Mouse (Mus musculus) CH12.LX (cell line): ENCODE results near the gene Gbx2. TPM values are rescaled to one million over a fixed set of nuclear protein-coding genes. Genes with fewer than 3 reads are reported as not detected.

Experiments used
- DNase-seq: peaks from one replicate; pipeline ENCODE4 v3.0.0-alpha.2; 2013; ENCODE audit errors: extremely low read depth
- H3K27ac ChIP-seq: 2 replicates; pipeline ENCODE4 v1.5.1; 2012; ENCODE audit warnings: low read depth, mild to moderate bottlenecking, control low read depth, moderate library complexity; ENCODE audit not compliant: insufficient read depth
- H3K27me3 ChIP-seq: replicated peaks from 2 replicates; pipeline ENCODE3; 2012; ENCODE audit warnings: inconsistent platforms
- H3K36me3 ChIP-seq, 2 experiments: replicated peaks in 1 of 2; 2 replicates each; pipeline versions ENCODE3 to v1.6.1; 2012; ENCODE audit warnings: inconsistent platforms in 1 of 2, low read length in 1 of 2, mild to moderate bottlenecking in 1 of 2, mixed read lengths in 1 of 2, moderate library complexity in 1 of 2; ENCODE audit not compliant: control insufficient read depth in 1 of 2, insufficient read depth in 1 of 2
- H3K4me1 ChIP-seq, 2 experiments: 2 replicates each; pipeline ENCODE4 v1.6.1; 2012; ENCODE audit warnings: inconsistent platforms in 1 of 2, moderate library complexity in 1 of 2; ENCODE audit not compliant: insufficient read depth in 2 of 2, control insufficient read depth in 1 of 2
- H3K4me2 ChIP-seq: 2 replicates; pipeline ENCODE4 v1.6.1; 2012; ENCODE audit warnings: low read depth, mild to moderate bottlenecking, control low read depth; ENCODE audit not compliant: poor library complexity, insufficient read depth, severe bottlenecking
- H3K4me3 ChIP-seq, 3 experiments: fragments of 150-350 bp in 1 of 3; sonication (generic) in 1 of 3; replicated peaks in 1 of 3; 2 replicates each; pipeline versions ENCODE3 to v1.5.1; 2011 to 2012; ENCODE audit warnings: low read depth in 2 of 3, low read length in 2 of 3, mild to moderate bottlenecking in 2 of 3, moderate library complexity in 2 of 3, control low read depth in 1 of 3, improper control_type of control experiment in 1 of 3, inconsistent platforms in 1 of 3, mixed read lengths in 1 of 3; ENCODE audit not compliant: poor library complexity in 1 of 3
- H3K79me2 ChIP-seq: replicated peaks from 2 replicates; pipeline ENCODE4 v1.6.1; 2012; ENCODE audit warnings: mild to moderate bottlenecking, moderate library complexity; ENCODE audit not compliant: control insufficient read depth, poor library complexity, insufficient read depth, severe bottlenecking; ENCODE audit errors: extremely low read depth
- H3K9ac ChIP-seq: 2 replicates; pipeline ENCODE4 v1.6.1; 2012; ENCODE audit warnings: low read depth, mild to moderate bottlenecking, control low read depth, moderate library complexity; ENCODE audit not compliant: insufficient read depth
- H3K9me3 ChIP-seq: replicated peaks from 2 replicates; pipeline ENCODE3; 2012; ENCODE audit warnings: low read length, inconsistent platforms, mixed read lengths
- BHLHE40 ChIP-seq: IDR thresholded peaks from 2 replicates; pipeline ENCODE4 v1.6.1; 2011; ENCODE audit warnings: mild to moderate bottlenecking, low read depth, low read length, improper control_type of control experiment
- CHD2 ChIP-seq: IDR thresholded peaks from 2 replicates; pipeline ENCODE4 v1.6.1; 2011; ENCODE audit warnings: low read length, improper control_type of control experiment
- CTCF ChIP-seq, 2 experiments: IDR thresholded peaks in 1 of 2; conservative IDR thresholded peaks in 1 of 2; 2 replicates each; pipeline ENCODE4 v1.5.1; 2011 to 2012; ENCODE audit warnings: low read depth in 2 of 2, low read length in 2 of 2, improper control_type of control experiment in 1 of 2, inconsistent platforms in 1 of 2, mild to moderate bottlenecking in 1 of 2, moderate library complexity in 1 of 2
- E2F4 ChIP-seq: IDR thresholded peaks from 2 replicates; pipeline ENCODE4 v1.6.1; 2011; ENCODE audit warnings: low read depth, low read length, improper control_type of control experiment; ENCODE audit not compliant: insufficient replicate concordance
- ELF1 ChIP-seq: IDR thresholded peaks from 2 replicates; pipeline ENCODE4 v1.6.1; 2014; ENCODE audit warnings: low read depth, mild to moderate bottlenecking, inconsistent platforms, low read length, improper control_type of control experiment
- EP300 ChIP-seq: IDR thresholded peaks from 2 replicates; pipeline ENCODE4 v1.6.1; 2011; ENCODE audit warnings: low read length, improper control_type of control experiment
- ETS1 ChIP-seq: conservative IDR thresholded peaks from 2 replicates; pipeline ENCODE4 v1.6.1; 2012; ENCODE audit warnings: low read depth, mild to moderate bottlenecking, inconsistent platforms, low read length, improper control_type of control experiment, moderate library complexity
- GABPA ChIP-seq: IDR thresholded peaks from 2 replicates; pipeline ENCODE4 v1.6.1; 2012; ENCODE audit warnings: low read depth, low read length, improper control_type of control experiment, inconsistent platforms; ENCODE audit not compliant: insufficient replicate concordance
- HCFC1 ChIP-seq: IDR thresholded peaks from 2 replicates; pipeline ENCODE4 v1.6.1; 2012; ENCODE audit warnings: low read depth, mild to moderate bottlenecking, inconsistent platforms, low read length, improper control_type of control experiment
- IRF4 ChIP-seq: IDR thresholded peaks from 2 replicates; pipeline ENCODE4 v1.6.1; 2014; ENCODE audit warnings: low read depth, mild to moderate bottlenecking, inconsistent platforms, low read length, improper control_type of control experiment
- JUN ChIP-seq: IDR thresholded peaks from 2 replicates; pipeline ENCODE4 v1.6.1; 2011; ENCODE audit warnings: low read depth, mild to moderate bottlenecking, low read length, improper control_type of control experiment, moderate library complexity; ENCODE audit not compliant: insufficient read depth
- JUND ChIP-seq: conservative IDR thresholded peaks from 2 replicates; pipeline ENCODE4 v1.6.1; 2011; ENCODE audit warnings: low read depth, low read length, improper control_type of control experiment
- KAT2A ChIP-seq: IDR thresholded peaks from 2 replicates; pipeline ENCODE4 v1.6.1; 2012; ENCODE audit warnings: low read length, improper control_type of control experiment, inconsistent platforms; ENCODE audit not compliant: insufficient replicate concordance
- MAFK ChIP-seq: IDR thresholded peaks from 2 replicates; pipeline ENCODE4 v1.6.1; 2011; ENCODE audit warnings: low read length, improper control_type of control experiment; ENCODE audit not compliant: insufficient replicate concordance
- MAX ChIP-seq: IDR thresholded peaks from 2 replicates; pipeline ENCODE4 v1.6.1; 2011; ENCODE audit warnings: low read length, improper control_type of control experiment
- MXI1 ChIP-seq: IDR thresholded peaks from 2 replicates; pipeline ENCODE4 v1.6.1; 2011; ENCODE audit warnings: mild to moderate bottlenecking, low read depth, low read length, improper control_type of control experiment
- MYC ChIP-seq: IDR thresholded peaks from 2 replicates; pipeline ENCODE4 v1.6.1; 2011; ENCODE audit warnings: low read depth, mild to moderate bottlenecking, improper control_type of control experiment, low read length
- POLR2A ChIP-seq: IDR thresholded peaks from 2 replicates; pipeline ENCODE4 v1.6.1; 2011; ENCODE audit warnings: low read depth, mild to moderate bottlenecking, improper control_type of control experiment, low read length
- POLR2AphosphoS2 ChIP-seq: IDR thresholded peaks from 2 replicates; pipeline ENCODE4 v1.6.1; 2011; ENCODE audit warnings: low read depth, low read length, improper control_type of control experiment
- RAD21 ChIP-seq: IDR thresholded peaks from 2 replicates; pipeline ENCODE4 v1.6.1; 2011; ENCODE audit warnings: low read depth, mild to moderate bottlenecking, low read length, improper control_type of control experiment, moderate library complexity
- SIN3A ChIP-seq: IDR thresholded peaks from 2 replicates; pipeline ENCODE4 v1.6.1; 2012; ENCODE audit warnings: low read length, improper control_type of control experiment, inconsistent platforms
- SMC3 ChIP-seq: IDR thresholded peaks from 2 replicates; pipeline ENCODE4 v1.6.1; 2011; ENCODE audit warnings: low read depth, low read length, improper control_type of control experiment
- TBP ChIP-seq: conservative IDR thresholded peaks from 2 replicates; pipeline ENCODE4 v1.6.1; 2011; ENCODE audit warnings: low read depth, low read length, improper control_type of control experiment
- TCF12 ChIP-seq: IDR thresholded peaks from 2 replicates; pipeline ENCODE4 v1.6.1; 2014; ENCODE audit warnings: low read depth, mild to moderate bottlenecking, inconsistent platforms, low read length, improper control_type of control experiment
- UBTF ChIP-seq: IDR thresholded peaks from 2 replicates; pipeline ENCODE4 v1.6.1; 2012; ENCODE audit warnings: low read depth, mild to moderate bottlenecking, inconsistent platforms, low read length, improper control_type of control experiment, moderate library complexity
- USF1 ChIP-seq: IDR thresholded peaks from 2 replicates; pipeline ENCODE4 v1.6.1; 2014; ENCODE audit warnings: low read depth, mild to moderate bottlenecking, inconsistent platforms, low read length, improper control_type of control experiment
- USF2 ChIP-seq: conservative IDR thresholded peaks from 2 replicates; pipeline ENCODE4 v1.6.1; 2011; ENCODE audit warnings: low read depth, low read length, improper control_type of control experiment
- ZKSCAN1 ChIP-seq: IDR thresholded peaks from 2 replicates; pipeline ENCODE4 v1.6.1; 2012; ENCODE audit warnings: low read depth, inconsistent platforms, low read length, improper control_type of control experiment, borderline replicate concordance
- ZMIZ1 ChIP-seq: IDR thresholded peaks from 2 replicates; pipeline ENCODE4 v1.6.1; 2012; ENCODE audit warnings: low read depth, mild to moderate bottlenecking, inconsistent platforms, low read length, improper control_type of control experiment
- ZNF384 ChIP-seq: IDR thresholded peaks from 2 replicates; pipeline ENCODE4 v1.6.1; 2012; ENCODE audit warnings: low read depth, low read length, improper control_type of control experiment, inconsistent platforms
- dilution Hi-C: fragments of 300-500 bp; cut with MboI; formaldehyde crosslinking; loops from 2 replicates; pipeline ENCODE4 v1.14.3; 2020; ENCODE audit warnings: low sequenced_read_pairs; ENCODE audit not compliant: extremely low pct_unique_long_range_greater_than_20kb, extremely low pct_ligation_motif_present
- in situ Hi-C: fragments of 300-500 bp; cut with MboI; formaldehyde crosslinking; loops from 3 replicates; pipeline ENCODE4 v1.14.3; 2019; ENCODE audit warnings: low sequenced_read_pairs, low pct_ligation_motif_present, low pct_unique_long_range_greater_than_20kb, mixed read lengths
- polyA plus RNA-seq: library from polyadenylated mRNA; unstranded; fragments of >175 nt; gene quantifications from 2 replicates; pipeline ENCODE4 v1.2.1, GENCODE M21; 2012; ENCODE audit warnings: low read depth; ENCODE audit not compliant: insufficient read length
- total RNA-seq, 2 experiments: library from RNA; depleted of rRNA; stranded (reverse); fragments of 300-350 nt in 1 of 2; fragments of >200 nt in 1 of 2; gene quantifications; 2 replicates each; pipeline ENCODE4 v1.2.3; 2012 to 2014

The Gbx2 gene
- total and polyA plus RNA-seq, 3 experiments: not detected

GRCm38 (mm10) chr1:89922883-89923641, 7.9 kb downstream of the Gbx2 start:
- peaks cover 94% of the 10 kb centered on the region for H3K9me3 ChIP-seq
- no peaks in the 10 kb centered on the region for H3K27me3 ChIP-seq
- in situ Hi-C loops: no loop called here
- H3K4me3 ChIP-seq: no peak overlapping the region
- H3K4me1 ChIP-seq: no peaks in the 10 kb centered on the region
- TF ChIP-seq EP300: no peak
- TF ChIP-seq ZMIZ1: no peak
- no peak for TF ChIP-seq USF1
- no peak for TF ChIP-seq ZNF384
- TF ChIP-seq ZKSCAN1: no peak
- TF ChIP-seq TBP: no peak
- no peak for TF ChIP-seq BHLHE40
- no peak for TF ChIP-seq GABPA
- no peak for TF ChIP-seq MAX
- no peak for TF ChIP-seq TCF12
- no peak for TF ChIP-seq JUN
- no peak for TF ChIP-seq MYC
- no peak for TF ChIP-seq MAFK
- no peak for TF ChIP-seq ETS1
- TF ChIP-seq POLR2AphosphoS2: no peak
- TF ChIP-seq USF2: no peak
- TF ChIP-seq CHD2: no peak
- TF ChIP-seq IRF4: no peak
- TF ChIP-seq HCFC1: no peak
- TF ChIP-seq SIN3A: no peak
- DNase-seq: no peak
- no peaks in the 10 kb centered on the region for H3K36me3 ChIP-seq
- H3K79me2 ChIP-seq: no peaks in the 10 kb centered on the region
- H3K4me2 ChIP-seq: no peak overlapping the region
- dilution Hi-C loops: no loop called here
- no peak overlapping the region for H3K9ac ChIP-seq
- H3K27ac ChIP-seq: no peak overlapping the region

GRCm38 (mm10) chr1:89922282-89922681, 8.7 kb downstream of the Gbx2 start:
- H3K27me3 ChIP-seq: no peaks in the 10 kb centered on the region
- dilution Hi-C loops: no loop called here
- H3K4me1 ChIP-seq: no peaks in the 10 kb centered on the region

More at GRCm38 (mm10) chr1:89922282-89922681, 8.7 kb downstream of the Gbx2 start:
- TF ChIP-seq JUND (no peak), POLR2AphosphoS2 (no peak), ETS1 (no peak), ELF1 (no peak), GABPA (no peak), BHLHE40 (no peak), CTCF (conservative IDR thresholded peaks at IDR 0.05 in 1 of 2, IDR thresholded peaks at IDR 0.05 in 1 of 2; ENCODE audit: low read depth in 2 of 2, low read length in 2 of 2) (no peak), MAFK (no peak), TCF12 (no peak), EP300 (no peak), TBP (no peak), JUN (no peak), SMC3 (no peak), MXI1 (no peak), RAD21 (no peak), E2F4 (no peak), KAT2A (no peak), UBTF (no peak), USF1 (no peak), POLR2A (no peak)
- TF ChIP-seq, all 38 proteins: peak for 0
- Histone ChIP-seq H3K9ac (no peak overlapping the region), H3K79me2 (no peaks in the 10 kb centered on the region), H3K4me2 (no peak overlapping the region), H3K27ac (no peak overlapping the region), H3K36me3 (no peaks in the 10 kb centered on the region), H3K9me3 (peaks cover 95% of the 10 kb centered on the region), H3K4me3 (no peak overlapping the region)
- DNase-seq: no peak
- in situ Hi-C loops: no loop called here
